Mouse (Mus musculus): ENCODE measurements around the gene Wrap53.

Gene Wrap53

DNA sequence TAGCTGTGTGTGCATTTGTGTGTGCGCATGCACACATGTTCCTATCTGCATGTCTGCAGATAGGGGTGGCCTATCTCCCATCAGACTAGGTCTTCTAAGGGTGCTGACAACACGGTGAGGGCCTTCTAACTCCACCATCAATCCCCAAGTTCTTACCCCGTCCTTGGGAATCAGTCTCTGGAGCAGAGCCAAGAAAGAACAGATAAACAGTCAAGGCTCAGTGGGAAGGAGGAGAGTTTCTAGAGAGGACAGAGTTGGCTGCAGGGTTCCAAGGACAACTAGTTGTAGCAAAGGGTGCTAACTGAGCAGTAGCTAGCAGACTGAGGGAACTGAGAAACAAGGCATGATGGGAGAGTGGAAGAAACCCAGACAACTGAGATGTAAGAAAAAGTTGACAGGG is 21.7 kb upstream of the Wrap53 start:
- no peak for DNase-seq (ENCODE audit: low read depth)

GRCm38 (mm10) chr11:69600098-69600497 is 20.0 kb upstream of the Wrap53 start:
- no peak for DNase-seq (ENCODE audit: low read depth)

GRCm38 (mm10) chr11:69599436-69599835 is 19.4 kb upstream of the Wrap53 start:
- no peak for DNase-seq (ENCODE audit: low read depth)

DNA sequence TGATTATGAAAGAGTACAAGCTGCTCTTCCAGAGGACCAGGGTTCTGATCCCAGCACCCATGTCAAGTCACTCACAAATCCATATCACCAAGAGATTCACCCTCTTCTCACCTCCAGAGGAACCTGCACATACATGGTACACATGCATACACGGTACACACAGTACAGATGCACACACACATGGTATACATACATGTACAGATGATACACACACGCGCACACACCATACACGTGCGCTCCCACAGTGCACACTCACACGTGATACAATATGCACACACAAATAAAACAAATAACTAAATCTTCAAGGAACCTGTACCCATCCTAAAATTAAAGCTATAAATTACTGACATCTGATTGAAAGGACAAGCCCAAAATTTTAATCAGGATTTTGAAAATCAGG is 14.8 kb upstream of the Wrap53 start:
- no peak for DNase-seq (ENCODE audit: low read depth)

DNA sequence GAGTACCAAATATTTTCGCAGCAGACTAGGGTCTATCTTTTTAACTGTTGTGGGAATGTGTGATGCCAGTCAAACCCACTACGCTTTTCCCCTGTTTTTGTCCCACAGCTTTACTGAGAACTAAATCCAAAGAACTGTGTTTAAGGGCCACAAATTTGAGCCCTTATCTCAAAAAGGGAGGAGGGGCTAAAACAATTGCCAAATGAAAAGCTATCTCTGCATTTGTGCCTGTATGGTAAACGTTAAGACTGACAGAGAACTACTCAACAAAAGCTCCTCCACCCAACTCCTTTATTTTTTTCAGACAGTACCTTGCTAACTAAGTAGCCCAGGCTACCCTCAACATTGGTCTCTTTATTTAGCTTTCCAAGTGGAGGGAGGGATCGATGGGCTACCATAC is 12.7 kb upstream of the Wrap53 start:
- no peak for DNase-seq (ENCODE audit: low read depth)

- no peak for DNase-seq (ENCODE audit: low read depth)
Measured at GRCm38 (mm10) chr11:69591899-69592637, 12.0 kb upstream of the Wrap53 start.

- DNase-seq (ENCODE audit: low read depth), result no peak
Measured at GRCm38 (mm10) chr11:69591424-69591823, 11.4 kb upstream of the Wrap53 start.

- no peak for DNase-seq (ENCODE audit: low read depth)
Measured at GRCm38 (mm10) chr11:69590622-69591021, 10.6 kb upstream of the Wrap53 start.

GRCm38 (mm10) chr11:69589207-69589834 is 9.3 kb upstream of the Wrap53 start:
- no peak for DNase-seq (ENCODE audit: low read depth)

- DNase-seq (ENCODE audit: low read depth), result no peak
Measured at GRCm38 (mm10) chr11:69585718-69586325, 5.8 kb upstream of the Wrap53 start.

GRCm38 (mm10) chr11:69584937-69585336 is 4.9 kb upstream of the Wrap53 start:
- no peak for DNase-seq (ENCODE audit: low read depth)

GRCm38 (mm10) chr11:69584008-69584407 is 4.0 kb upstream of the Wrap53 start:
- no peak for DNase-seq (ENCODE audit: low read depth)

DNA sequence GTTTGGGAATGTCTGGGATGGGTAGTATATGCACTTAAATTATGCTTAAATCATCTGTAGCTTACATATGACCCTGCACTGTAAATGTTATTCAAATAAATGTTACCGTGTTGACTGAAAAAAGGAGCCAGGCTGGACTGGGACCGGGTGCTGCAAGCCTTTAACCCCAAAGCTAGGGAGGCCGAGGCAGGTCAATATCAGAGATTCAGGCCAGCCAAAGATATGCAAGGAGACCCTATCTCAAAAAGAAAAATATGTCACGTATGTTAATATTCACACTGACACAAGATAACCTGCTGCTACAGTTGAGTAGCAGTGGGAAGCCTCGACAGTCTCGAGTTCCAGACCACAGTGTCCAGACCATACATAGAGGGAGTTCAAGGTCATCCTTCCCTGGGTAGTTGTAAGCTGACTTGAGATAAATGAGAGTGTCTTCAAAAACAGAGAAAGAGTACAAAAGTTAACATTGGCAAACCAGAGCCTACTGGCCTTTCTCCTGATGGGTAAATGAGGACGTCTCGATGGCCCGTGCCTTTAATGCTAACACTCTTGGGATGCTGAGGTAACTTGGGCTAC is 2.3 kb upstream of the Wrap53 start:
- no peak for DNase-seq (ENCODE audit: low read depth)

DNA sequence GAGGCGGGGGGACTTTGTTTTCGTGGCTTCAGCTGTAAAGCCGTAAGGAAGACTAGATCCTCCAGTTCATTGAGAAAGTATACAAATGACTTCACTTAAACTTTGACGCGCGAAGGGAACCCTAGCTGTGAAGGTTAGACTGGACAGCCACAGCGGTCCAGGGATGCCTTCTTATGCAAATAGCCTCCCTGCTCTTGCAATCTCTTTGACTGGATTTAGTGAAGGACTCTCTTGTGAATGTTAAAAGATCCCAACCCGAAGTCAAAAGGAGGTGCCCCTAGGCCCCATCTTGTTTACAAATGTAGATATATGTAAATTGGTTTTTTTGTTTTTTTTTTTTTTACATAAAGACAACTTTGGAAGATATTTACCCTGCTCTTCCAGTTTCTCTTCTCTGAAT is 1.8 kb upstream of the Wrap53 start:
- no peak for DNase-seq (ENCODE audit: low read depth)

GRCm38 (mm10) chr11:69581147-69581688 is 1.2 kb upstream of the Wrap53 start:
- DNase-seq (ENCODE audit: low read depth), result peak; percentile 82

- no peak for DNase-seq (ENCODE audit: low read depth)
Measured at GRCm38 (mm10) chr11:69580572-69581146, 604 bp upstream of the Wrap53 start.

GRCm38 (mm10) chr11:69579128-69580017 is 682 bp downstream of the Wrap53 start:
- peak; percentile 98 for DNase-seq (ENCODE audit: low read depth)

GRCm38 (mm10) chr11:69578301-69578700 is 1.8 kb downstream of the Wrap53 start:
- DNase-seq (ENCODE audit: low read depth), result no peak

- no peak for DNase-seq (ENCODE audit: low read depth)
Measured at GRCm38 (mm10) chr11:69576307-69576706, 3.7 kb downstream of the Wrap53 start.

- no peak for DNase-seq (ENCODE audit: low read depth)
Measured at GRCm38 (mm10) chr11:69575220-69575619, 4.8 kb downstream of the Wrap53 start.

GRCm38 (mm10) chr11:69565131-69565530 is 14.9 kb downstream of the Wrap53 start:
- DNase-seq (ENCODE audit: low read depth), result no peak
